Mouse (Mus musculus): ENCODE results near the gene Plac8. TPM values are rescaled to one million over a fixed set of nuclear protein-coding genes. Genes with fewer than 3 reads are reported as not detected.

Plac8 gene
- polyA plus RNA-seq, 1 experiment, result 2,125 TPM

DNA sequence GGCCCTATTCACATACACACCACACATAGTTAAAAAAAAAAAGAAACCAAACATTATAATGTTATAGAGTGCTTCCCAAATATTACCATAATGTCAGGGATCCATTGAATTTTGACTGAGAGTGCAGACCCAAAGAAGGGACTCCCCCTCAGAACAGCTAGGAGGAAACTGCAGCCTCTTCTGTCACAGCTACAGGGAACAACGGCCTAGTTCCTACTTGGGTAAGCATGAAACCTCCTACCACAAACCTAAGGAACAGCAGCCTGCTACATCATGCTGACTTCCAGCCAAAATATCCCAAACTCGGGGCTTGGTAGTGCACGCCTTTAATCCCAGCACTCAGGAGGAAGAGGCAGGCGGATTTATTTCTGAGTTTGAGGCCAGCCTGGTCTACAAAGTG, 22.7 kb downstream of the Plac8 start:
- WGBS, result 68% methylated on average over 4 of the region's 4 CpGs

GRCm38 (mm10) chr5:100548236-100548635, 23.8 kb downstream of the Plac8 start:
- DNase-seq (ENCODE audit: low read depth, low spot score), result peak; percentile 80

More for the DNA sequence above, 22.7 kb downstream of the Plac8 start:
- DNase-seq (ENCODE audit: low read depth, low spot score), result no peak

DNA sequence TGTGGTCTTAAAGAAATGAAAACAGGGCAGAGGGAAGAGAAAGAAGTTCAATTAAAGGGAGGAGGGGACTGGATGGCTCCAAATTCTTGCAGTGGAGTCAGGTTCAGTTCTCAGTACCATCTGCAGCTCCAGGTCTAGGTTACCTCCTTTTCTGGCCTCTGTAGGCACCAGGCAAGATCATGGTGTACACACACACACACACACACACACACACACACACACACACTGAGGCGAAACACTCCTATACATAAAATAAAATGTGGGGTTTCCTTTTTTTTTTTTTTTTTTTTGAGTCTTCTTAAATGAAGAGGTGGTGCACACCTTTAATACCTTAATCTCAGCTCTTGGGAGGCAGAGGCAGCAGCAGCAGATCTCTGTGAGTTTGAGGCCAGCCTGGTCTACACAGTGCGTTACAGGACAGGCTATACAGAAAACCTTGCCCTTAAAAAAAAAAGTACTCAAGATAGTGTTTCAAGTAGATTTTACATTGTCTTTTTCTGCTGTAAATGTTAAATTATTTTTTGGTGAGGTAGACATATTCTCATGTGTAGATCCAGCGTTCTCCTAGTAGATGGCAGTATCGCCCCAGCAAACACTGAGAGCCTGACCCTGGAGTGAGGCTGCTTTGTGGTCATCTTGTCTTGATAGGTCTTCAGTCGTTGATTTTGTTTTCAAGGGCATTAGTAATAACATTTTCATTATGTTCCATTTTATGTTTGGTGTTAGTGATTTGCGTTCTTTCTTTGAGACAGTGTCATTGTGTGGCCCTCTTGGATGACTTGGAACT, 25.6 kb downstream of the Plac8 start:
- 71% methylated on average over 6 of the region's 6 CpGs for WGBS
- DNase-seq (ENCODE audit: low read depth, low spot score), result no peak

More at GRCm38 (mm10) chr5:100548236-100548635, 23.8 kb downstream of the Plac8 start:
- 15% methylated on average over 2 of the region's 2 CpGs for WGBS

- 74% methylated on average over 3 of the region's 3 CpGs for WGBS
- no peak for DNase-seq (ENCODE audit: low read depth, low spot score)
These were observed 35.4 kb downstream of the Plac8 start for GRCm38 (mm10) chr5:100536638-100537037.

- 69% methylated on average over 7 of the region's 7 CpGs for WGBS
These were observed 36.2 kb downstream of the Plac8 start for GRCm38 (mm10) chr5:100535826-100536225.

DNA sequence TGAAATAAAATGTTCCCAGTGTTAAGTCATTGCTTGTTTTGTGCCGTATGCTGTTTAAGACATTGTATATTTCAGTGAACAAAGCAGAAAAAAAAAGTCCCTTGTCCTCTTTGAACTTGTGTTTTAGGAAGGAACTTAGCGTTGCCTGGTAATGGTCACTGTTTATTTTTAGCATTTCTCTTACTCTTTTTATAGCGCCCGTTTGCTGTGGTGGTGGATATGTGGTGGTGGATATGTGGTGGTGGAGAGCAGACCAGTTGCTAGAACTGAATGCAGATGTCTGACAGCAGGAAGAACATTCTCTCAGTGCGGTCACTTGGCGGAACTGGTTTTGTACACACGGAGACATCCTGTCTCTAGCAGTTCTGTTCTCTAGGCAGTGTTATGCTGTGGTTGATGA, 45.9 kb downstream of the Plac8 start:
- 50% methylated on average over 7 of the region's 7 CpGs for WGBS
- DNase-seq (ENCODE audit: low read depth, low spot score), result no peak

More at GRCm38 (mm10) chr5:100535826-100536225, 36.2 kb downstream of the Plac8 start:
- no peak for DNase-seq (ENCODE audit: low read depth, low spot score)

- DNase-seq (ENCODE audit: low read depth, low spot score), result no peak
- WGBS, result 57% methylated on average over 3 of the region's 3 CpGs
These were observed 46.4 kb downstream of the Plac8 start for GRCm38 (mm10) chr5:100525620-100526019.

- WGBS, result 94% methylated on average over 9 of the region's 9 CpGs
- no peak for DNase-seq (ENCODE audit: low read depth, low spot score)
These were observed 47.1 kb downstream of the Plac8 start for GRCm38 (mm10) chr5:100524921-100525320.

GRCm38 (mm10) chr5:100523331-100523730, 48.7 kb downstream of the Plac8 start:
- no peak for DNase-seq (ENCODE audit: low read depth, low spot score)
- WGBS, result 95% methylated on average over 1 of the region's 1 CpGs

DNA sequence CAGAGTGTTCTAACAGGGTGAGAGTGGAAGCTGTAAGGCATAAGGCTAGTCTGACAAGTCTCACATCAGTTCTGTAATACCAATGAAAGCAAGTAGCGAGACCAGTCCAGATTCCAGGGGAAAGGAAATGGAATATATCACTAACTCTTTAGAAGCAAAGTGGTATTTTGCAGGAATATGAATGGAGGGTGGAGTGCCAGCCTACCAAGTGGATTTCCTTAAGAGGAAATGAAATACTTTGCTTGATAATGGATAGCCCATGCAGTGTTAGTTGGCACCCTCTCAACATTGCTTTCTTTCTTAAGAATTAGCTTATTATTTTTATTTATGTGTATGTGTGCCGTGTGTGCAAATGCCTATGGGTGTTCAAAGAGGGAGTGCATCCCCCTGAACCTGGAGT, 51.8 kb downstream of the Plac8 start:
- 62% methylated on average over 2 of the region's 2 CpGs for WGBS
- no peak for DNase-seq (ENCODE audit: low read depth, low spot score)

GRCm38 (mm10) chr5:100519027-100519411, 53.0 kb downstream of the Plac8 start:
- DNase-seq (ENCODE audit: low read depth, low spot score), result no peak
- WGBS, result 3% methylated on average over 5 of the region's 5 CpGs

DNA sequence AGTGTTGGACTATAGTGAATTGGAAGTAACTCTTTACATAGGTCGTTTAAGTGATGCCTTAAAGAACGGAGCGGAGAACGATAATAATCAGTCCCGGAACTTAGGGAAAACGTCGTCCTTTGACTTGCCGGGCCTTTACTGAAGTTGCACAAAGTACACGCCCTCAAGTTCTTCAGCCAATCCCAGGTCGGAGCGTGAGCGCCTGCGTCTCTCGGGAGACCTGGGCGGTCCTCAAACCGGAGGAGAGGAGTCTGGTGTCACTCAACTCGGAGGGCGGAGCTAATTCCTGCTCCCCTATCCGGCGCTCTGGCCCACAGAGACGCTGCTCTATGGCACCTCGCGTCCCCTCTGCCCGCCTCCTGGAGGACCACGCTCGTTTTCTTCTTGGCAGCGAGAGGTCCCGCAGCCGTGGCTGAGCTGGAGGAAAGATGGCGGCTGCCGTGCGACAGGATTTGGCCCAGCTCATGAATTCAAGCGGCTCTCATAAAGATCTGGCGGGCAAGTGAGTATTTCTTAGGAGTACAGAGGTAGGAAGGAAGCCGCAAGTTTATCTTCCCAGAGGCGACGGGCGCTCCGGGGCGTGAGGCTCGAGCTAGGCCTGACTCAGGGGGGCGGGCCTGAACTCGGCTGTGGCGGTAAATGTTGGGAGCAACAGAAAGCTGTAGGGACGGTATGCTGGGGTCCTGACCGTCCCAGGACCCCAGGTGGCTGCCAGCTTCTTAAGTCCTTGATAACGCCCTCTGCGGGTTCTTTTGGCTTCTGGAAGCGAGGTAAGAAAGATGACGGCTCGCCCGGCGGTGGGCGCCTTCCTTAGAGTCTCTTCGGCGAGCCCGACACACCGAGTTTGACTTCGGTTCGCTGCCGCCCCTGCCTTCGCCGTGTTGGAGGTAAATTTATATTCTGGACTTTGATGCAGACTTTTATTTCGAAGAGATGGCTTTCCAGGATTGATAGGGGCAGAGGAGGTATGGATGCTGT, 53.7 kb downstream of the Plac8 start, which contains the start of gene Cops4:
Gene Cops4, plus strand, starts transcription at position 261 of the 978 bp plus-strand sequence.
- WGBS, result under 1% methylated on average over 64 of the region's 64 CpGs
- DNase-seq (ENCODE audit: low read depth, low spot score), result peak; percentile 96

GRCm38 (mm10) chr5:100512576-100512975, 59.5 kb downstream of the Plac8 start:
- no peak for DNase-seq (ENCODE audit: low read depth, low spot score)

- WGBS, result 33% methylated on average over 11 of the region's 11 CpGs
- no peak for DNase-seq (ENCODE audit: low read depth, low spot score)
These were observed 62.8 kb downstream of the Plac8 start for GRCm38 (mm10) chr5:100509247-100509646.

Other genes starting within 250 kb of the Plac8 start
- 208 and 328 TPM in 2 replicates for gene Sec31a, start 156.0 kb downstream of the Plac8 start, polyA plus RNA-seq (2012; rRNA removed)
- 6.6 and 11.8 TPM in 2 replicates for gene Lin54, start 71.6 kb downstream of the Plac8 start, polyA plus RNA-seq (2012; rRNA removed)
- gene Cops4, start 53.9 kb downstream of the Plac8 start, polyA plus RNA-seq (2012; rRNA removed), result 34.2 and 35.6 TPM in 2 replicates
- 46.8 and 56.9 TPM in 2 replicates for gene Coq2, start 102.9 kb upstream of the Plac8 start, polyA plus RNA-seq (2012; rRNA removed)
- gene Hpse, start 147.5 kb upstream of the Plac8 start, polyA plus RNA-seq (2012; rRNA removed), result 5.8 and 7.5 TPM in 2 replicates
- 5.5 and 5.9 TPM in 2 replicates for gene Helq, start 226.4 kb upstream of the Plac8 start, polyA plus RNA-seq (2012; rRNA removed)
- gene Mrps18c, start 226.4 kb upstream of the Plac8 start, polyA plus RNA-seq (2012; rRNA removed), result 23.2 and 34.4 TPM in 2 replicates
- gene Abraxas1, start 248.7 kb upstream of the Plac8 start, polyA plus RNA-seq (2012; rRNA removed), result 3.3 and 4.8 TPM in 2 replicates

Data from large intestine, adult 2 months (tissue).